Mouse (Mus musculus): ENCODE measurements around the gene Spns2. TPM values are rescaled to one million over a fixed set of nuclear protein-coding genes. Genes with fewer than 3 reads are reported as not detected.

Gene Spns2
- polyA plus RNA-seq, 1 experiment from 2014 or later = 5.7 TPM

- 52% methylated on average over 10 of the region's 10 CpGs for WGBS
- Histone ChIP-seq H3K9me3 (replicated peaks; ENCODE audit: control insufficient read depth, low read length) (no peaks in the 10 kb centered on the region), H3K4me2 (ENCODE audit: low read depth, low read length) (no peak overlapping the region), H3K36me3 (ENCODE audit: control insufficient read depth, insufficient read depth, low read length) (no peaks in the 10 kb centered on the region), H3K9ac (ENCODE audit: low read length) (no peak overlapping the region), H3K27me3 (ENCODE audit: control insufficient read depth, insufficient read depth, low read length) (no peaks in the 10 kb centered on the region), H3K4me1 (ENCODE audit: control insufficient read depth, insufficient read depth, low read length) (no peaks in the 10 kb centered on the region), H3K4me3 (replicated peaks; ENCODE audit: low read length) (no peak overlapping the region), H3K27ac (ENCODE audit: low read length) (no peak overlapping the region)
- ATAC-seq (ENCODE audit: insufficient read depth, low FRiP score) = 0 out of 2 replicates have a peak, but pooled peaks have one; percentile 35
Measured at GRCm38 (mm10) chr11:72504016-72504797, 14.5 kb upstream of the Spns2 start.

GRCm38 (mm10) chr11:72503501-72503921, 13.8 kb upstream of the Spns2 start:
- no peaks in the 10 kb centered on the region for H3K9me3 ChIP-seq (replicated peaks; ENCODE audit: control insufficient read depth, low read length)
- H3K27me3 ChIP-seq (ENCODE audit: control insufficient read depth, insufficient read depth, low read length) = no peaks in the 10 kb centered on the region
- ATAC-seq (ENCODE audit: insufficient read depth, low FRiP score) = no peak
- no peaks in the 10 kb centered on the region for H3K4me1 ChIP-seq (ENCODE audit: control insufficient read depth, insufficient read depth, low read length)
- no peak overlapping the region for H3K4me2 ChIP-seq (ENCODE audit: low read depth, low read length)
- WGBS = 57% methylated on average over 5 of the region's 5 CpGs
- H3K27ac ChIP-seq (ENCODE audit: low read length) = no peak overlapping the region
- H3K4me3 ChIP-seq (replicated peaks; ENCODE audit: low read length) = no peak overlapping the region
- no peaks in the 10 kb centered on the region for H3K36me3 ChIP-seq (ENCODE audit: control insufficient read depth, insufficient read depth, low read length)
- H3K9ac ChIP-seq (ENCODE audit: low read length) = no peak overlapping the region

GRCm38 (mm10) chr11:72502236-72502635, 12.5 kb upstream of the Spns2 start:
- Histone ChIP-seq H3K27ac (ENCODE audit: low read length) (peak overlapping the region; percentile 9; the same call in 1 of the 2 replicates), H3K9ac (ENCODE audit: low read length) (no peak overlapping the region)

GRCm38 (mm10) chr11:72501426-72502002, 11.8 kb upstream of the Spns2 start:
- no peak for ATAC-seq (ENCODE audit: insufficient read depth, low FRiP score)
- H3K4me3 ChIP-seq (replicated peaks; ENCODE audit: low read length) = no peak overlapping the region
- no peak overlapping the region for H3K4me2 ChIP-seq (ENCODE audit: low read depth, low read length)
- H3K27me3 ChIP-seq (ENCODE audit: control insufficient read depth, insufficient read depth, low read length) = no peaks in the 10 kb centered on the region
- H3K4me1 ChIP-seq (ENCODE audit: control insufficient read depth, insufficient read depth, low read length) = no peaks in the 10 kb centered on the region
- H3K36me3 ChIP-seq (ENCODE audit: control insufficient read depth, insufficient read depth, low read length) = no peaks in the 10 kb centered on the region
- 31% methylated on average over 5 of the region's 5 CpGs for WGBS
- H3K27ac ChIP-seq (ENCODE audit: low read length) = peak overlapping the region; percentile 9; the same call in 1 of the 2 replicates
- no peaks in the 10 kb centered on the region for H3K9me3 ChIP-seq (replicated peaks; ENCODE audit: control insufficient read depth, low read length)
- no peak overlapping the region for H3K9ac ChIP-seq (ENCODE audit: low read length)

More at GRCm38 (mm10) chr11:72502236-72502635, 12.5 kb upstream of the Spns2 start:
- Histone ChIP-seq H3K9me3 (replicated peaks; ENCODE audit: control insufficient read depth, low read length) (no peaks in the 10 kb centered on the region), H3K27me3 (ENCODE audit: control insufficient read depth, insufficient read depth, low read length) (no peaks in the 10 kb centered on the region), H3K4me3 (replicated peaks; ENCODE audit: low read length) (no peak overlapping the region), H3K36me3 (ENCODE audit: control insufficient read depth, insufficient read depth, low read length) (no peaks in the 10 kb centered on the region), H3K4me1 (ENCODE audit: control insufficient read depth, insufficient read depth, low read length) (no peaks in the 10 kb centered on the region), H3K4me2 (ENCODE audit: low read depth, low read length) (no peak overlapping the region)
- 40% methylated on average over 8 of the region's 8 CpGs for WGBS
- ATAC-seq (ENCODE audit: insufficient read depth, low FRiP score) = no peak

- ATAC-seq (ENCODE audit: insufficient read depth, low FRiP score) = no peak
- Histone ChIP-seq H3K9me3 (replicated peaks; ENCODE audit: control insufficient read depth, low read length) (no peaks in the 10 kb centered on the region), H3K27me3 (ENCODE audit: control insufficient read depth, insufficient read depth, low read length) (no peaks in the 10 kb centered on the region), H3K27ac (ENCODE audit: low read length) (no peak overlapping the region), H3K4me1 (ENCODE audit: control insufficient read depth, insufficient read depth, low read length) (0 out of 2 replicates have a peak, but pooled peaks cover 5% of the 10 kb centered on the region), H3K36me3 (ENCODE audit: control insufficient read depth, insufficient read depth, low read length) (no peaks in the 10 kb centered on the region), H3K9ac (ENCODE audit: low read length) (no peak overlapping the region), H3K4me2 (ENCODE audit: low read depth, low read length) (no peak overlapping the region), H3K4me3 (replicated peaks; ENCODE audit: low read length) (no peak overlapping the region)
- WGBS = 85% methylated on average over 4 of the region's 4 CpGs
Measured at GRCm38 (mm10) chr11:72500139-72500538, 10.4 kb upstream of the Spns2 start.

GRCm38 (mm10) chr11:72497367-72497766, 7.7 kb upstream of the Spns2 start:
- 0 out of 2 replicates have a peak, but pooled peaks cover 5% of the 10 kb centered on the region for H3K4me1 ChIP-seq (ENCODE audit: control insufficient read depth, insufficient read depth, low read length)
- no peaks in the 10 kb centered on the region for H3K27me3 ChIP-seq (ENCODE audit: control insufficient read depth, insufficient read depth, low read length)
- WGBS = 24% methylated on average over 4 of the region's 4 CpGs
- H3K4me2 ChIP-seq (ENCODE audit: low read depth, low read length) = no peak overlapping the region
- no peak overlapping the region for H3K27ac ChIP-seq (ENCODE audit: low read length)
- no peak overlapping the region for H3K9ac ChIP-seq (ENCODE audit: low read length)
- no peak overlapping the region for H3K4me3 ChIP-seq (replicated peaks; ENCODE audit: low read length)
- ATAC-seq (ENCODE audit: insufficient read depth, low FRiP score) = no peak
- no peaks in the 10 kb centered on the region for H3K36me3 ChIP-seq (ENCODE audit: control insufficient read depth, insufficient read depth, low read length)
- no peaks in the 10 kb centered on the region for H3K9me3 ChIP-seq (replicated peaks; ENCODE audit: control insufficient read depth, low read length)

- 65% methylated on average over 1 of the region's 1 CpGs for WGBS
- Histone ChIP-seq H3K27ac (ENCODE audit: low read length) (no peak overlapping the region), H3K27me3 (ENCODE audit: control insufficient read depth, insufficient read depth, low read length) (no peaks in the 10 kb centered on the region), H3K4me2 (ENCODE audit: low read depth, low read length) (no peak overlapping the region), H3K4me3 (replicated peaks; ENCODE audit: low read length) (no peak overlapping the region), H3K4me1 (ENCODE audit: control insufficient read depth, insufficient read depth, low read length) (0 out of 2 replicates have a peak, but pooled peaks cover 5% of the 10 kb centered on the region), H3K36me3 (ENCODE audit: control insufficient read depth, insufficient read depth, low read length) (no peaks in the 10 kb centered on the region), H3K9ac (ENCODE audit: low read length) (no peak overlapping the region), H3K9me3 (replicated peaks; ENCODE audit: control insufficient read depth, low read length) (no peaks in the 10 kb centered on the region)
- no peak for ATAC-seq (ENCODE audit: insufficient read depth, low FRiP score)
Measured at GRCm38 (mm10) chr11:72496775-72497174, 7.1 kb upstream of the Spns2 start.

- no peak overlapping the region for H3K27ac ChIP-seq (ENCODE audit: low read length)
- no peak overlapping the region for H3K4me3 ChIP-seq (replicated peaks; ENCODE audit: low read length)
- H3K36me3 ChIP-seq (ENCODE audit: control insufficient read depth, insufficient read depth, low read length) = no peaks in the 10 kb centered on the region
- ATAC-seq (ENCODE audit: insufficient read depth, low FRiP score) = no peak
- no peaks in the 10 kb centered on the region for H3K27me3 ChIP-seq (ENCODE audit: control insufficient read depth, insufficient read depth, low read length)
- 50% methylated on average over 3 of the region's 3 CpGs for WGBS
- 0 out of 2 replicates have a peak, but pooled peaks cover 5% of the 10 kb centered on the region for H3K4me1 ChIP-seq (ENCODE audit: control insufficient read depth, insufficient read depth, low read length)
- no peak overlapping the region for H3K4me2 ChIP-seq (ENCODE audit: low read depth, low read length)
- no peaks in the 10 kb centered on the region for H3K9me3 ChIP-seq (replicated peaks; ENCODE audit: control insufficient read depth, low read length)
- no peak overlapping the region for H3K9ac ChIP-seq (ENCODE audit: low read length)
Measured at GRCm38 (mm10) chr11:72496066-72496465, 6.4 kb upstream of the Spns2 start.

Measured in stomach, embryonic 16.5 days (tissue).